Mouse (Mus musculus): ENCODE measurements around the gene Cysrt1.
A peak's percentile ranks its signal among the peaks of the same experiment; 100 is the strongest.

The Cysrt1 gene

DNA sequence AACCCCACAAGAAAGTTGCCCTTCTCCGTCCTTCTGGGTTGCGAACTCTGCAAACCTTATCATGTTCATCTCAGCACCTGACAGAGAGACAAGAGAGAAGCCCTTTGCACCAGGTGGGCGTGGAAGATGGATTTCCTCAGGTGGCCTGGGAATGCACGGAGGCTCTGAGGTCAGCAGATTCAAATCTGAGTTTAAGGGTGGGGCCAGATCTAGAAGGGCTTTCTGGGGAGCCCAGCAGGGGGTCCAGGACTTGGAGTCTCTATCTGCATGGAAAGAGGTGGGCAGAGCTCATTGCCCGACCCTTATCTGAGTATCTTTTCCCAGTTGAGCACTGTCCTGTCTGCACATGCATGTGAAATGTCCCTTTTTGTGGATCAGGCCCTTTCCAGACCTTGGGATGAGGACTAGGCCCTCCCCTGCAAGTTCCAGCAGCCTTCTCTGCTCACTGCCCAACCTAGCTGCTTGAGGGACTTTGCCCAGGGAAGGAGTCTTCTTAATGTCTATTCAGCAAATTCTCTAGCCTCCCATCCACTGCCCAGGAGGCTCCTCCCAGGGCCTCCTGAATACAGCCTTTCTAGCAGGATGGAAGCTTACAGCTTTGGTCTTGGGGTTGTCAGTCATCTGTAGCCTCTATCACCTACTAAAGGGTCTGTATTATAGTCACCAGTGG is 7.6 kb downstream of the Cysrt1 start:
- DNase-seq (ENCODE audit: low spot score) = no peak

- DNase-seq (ENCODE audit: low spot score) = no peak
Observed at GRCm38 (mm10) chr2:25234050-25234449, 8.2 kb downstream of the Cysrt1 start, which contains the start of gene Slc34a3. Gene Slc34a3 (minus strand): TSS chr2:25234364.

GRCm38 (mm10) chr2:25233421-25233820 is 8.8 kb downstream of the Cysrt1 start:
- DNase-seq (ENCODE audit: low spot score) = no peak

DNA sequence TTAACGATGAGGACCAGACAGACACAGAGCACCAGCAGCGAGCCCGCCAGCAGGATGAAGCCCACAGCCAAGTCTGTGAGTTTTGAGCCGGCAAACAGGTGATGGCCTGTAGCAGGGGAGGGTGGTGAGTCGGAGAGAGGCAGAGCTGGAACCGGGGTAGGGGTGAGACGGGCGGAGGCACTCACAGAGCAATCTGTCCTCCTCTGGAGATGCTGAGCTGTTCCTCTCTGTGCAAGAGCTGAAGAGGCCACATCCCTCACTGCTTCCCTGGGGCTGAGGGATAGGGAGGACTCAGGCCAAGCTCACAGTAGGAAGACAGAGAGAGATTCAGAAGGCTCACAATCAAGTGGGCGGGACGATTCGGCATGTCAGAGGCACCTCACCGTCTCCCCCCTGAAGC is 11.2 kb downstream of the Cysrt1 start:
- DNase-seq (ENCODE audit: low spot score) = no peak

DNA sequence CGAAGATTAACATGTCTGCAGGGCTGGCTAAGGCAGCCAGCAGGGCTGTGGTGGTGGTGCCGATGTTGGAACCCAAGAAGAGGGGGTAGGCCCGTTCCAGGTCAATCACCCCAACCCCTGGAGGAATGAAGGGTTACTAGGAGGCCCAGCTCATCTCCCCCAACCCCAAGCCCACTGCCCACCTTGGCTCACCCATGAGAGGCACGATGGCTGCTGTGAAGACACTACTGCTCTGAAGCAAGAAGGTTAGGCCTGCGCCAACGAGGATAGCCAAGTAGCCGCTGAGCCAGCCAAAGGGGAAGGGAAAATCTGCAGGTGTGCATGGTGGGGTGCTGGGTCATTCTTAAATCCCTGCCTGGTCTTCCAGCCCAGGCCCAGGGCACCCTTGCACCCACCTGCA is 11.7 kb downstream of the Cysrt1 start:
- DNase-seq (ENCODE audit: low spot score) = no peak

DNA sequence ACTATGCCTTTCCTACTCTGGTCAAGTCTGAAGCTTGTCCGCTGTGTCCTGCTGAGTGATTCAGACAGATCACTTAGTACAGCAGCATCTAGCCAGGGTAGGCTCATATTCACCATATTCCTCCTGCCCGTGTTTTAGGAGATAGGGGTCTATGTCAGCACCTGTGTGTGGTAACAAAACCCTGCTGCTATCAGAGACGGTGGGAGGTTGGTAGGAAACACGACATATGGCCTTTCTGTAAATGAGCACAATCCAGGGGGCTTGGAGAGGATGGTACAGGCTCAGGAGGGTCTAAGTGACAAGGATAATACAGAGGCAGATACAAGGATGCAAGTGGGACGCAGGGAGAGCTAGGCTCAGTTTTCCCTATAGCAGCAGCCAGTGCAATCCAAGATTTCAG is 12.7 kb downstream of the Cysrt1 start:
- DNase-seq (ENCODE audit: low spot score) = no peak

- no peak for DNase-seq (ENCODE audit: low spot score)
Observed at GRCm38 (mm10) chr2:25228995-25229530, 13.2 kb downstream of the Cysrt1 start.

DNA sequence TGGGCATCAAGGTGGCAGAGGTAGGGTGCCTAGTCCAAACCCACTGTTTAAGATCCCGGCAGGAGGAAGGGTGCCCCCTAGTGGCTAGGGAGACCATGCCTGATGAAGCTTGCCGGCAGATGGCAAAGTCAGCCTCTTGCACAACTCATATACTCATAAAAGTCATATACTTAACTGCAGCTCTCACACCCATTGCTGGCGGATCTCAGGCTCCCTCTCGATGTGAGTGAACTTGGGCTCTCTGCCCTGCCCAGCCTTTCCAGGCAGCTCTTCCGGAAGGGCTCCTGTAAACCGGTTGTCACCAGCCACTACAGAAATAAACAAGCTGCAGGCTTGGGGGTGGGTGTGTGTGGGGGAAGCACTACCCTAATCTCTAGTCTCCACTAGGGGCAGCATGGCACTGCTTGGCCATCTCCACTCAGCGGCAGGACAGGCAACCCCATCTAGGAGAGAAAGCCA is 13.8 kb downstream of the Cysrt1 start:
- peak; percentile 92 for DNase-seq (ENCODE audit: low spot score)

- no peak for DNase-seq (ENCODE audit: low spot score)
Observed at GRCm38 (mm10) chr2:25227406-25227805, 14.8 kb downstream of the Cysrt1 start.

DNA sequence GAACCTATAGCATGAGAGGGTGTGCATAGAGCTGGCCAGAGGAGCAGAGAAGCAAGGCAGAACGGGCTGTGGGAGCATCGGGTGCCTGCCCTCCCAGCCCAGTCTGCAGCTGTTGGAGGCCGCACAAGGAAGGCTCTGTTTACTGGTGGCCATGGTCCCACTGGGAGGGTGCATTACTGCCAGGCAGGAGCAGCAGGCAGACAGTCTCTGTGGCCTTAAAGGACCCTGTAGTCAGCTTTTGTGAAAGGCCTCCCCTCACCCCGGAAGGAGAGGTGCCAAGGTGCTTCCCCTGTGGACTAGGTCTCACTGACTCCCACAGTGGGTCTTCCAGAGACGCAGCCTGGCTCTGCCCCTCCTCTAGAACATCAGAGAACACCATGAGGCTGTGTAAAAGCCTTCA is 15.4 kb downstream of the Cysrt1 start:
- DNase-seq (ENCODE audit: low spot score) = no peak

DNA sequence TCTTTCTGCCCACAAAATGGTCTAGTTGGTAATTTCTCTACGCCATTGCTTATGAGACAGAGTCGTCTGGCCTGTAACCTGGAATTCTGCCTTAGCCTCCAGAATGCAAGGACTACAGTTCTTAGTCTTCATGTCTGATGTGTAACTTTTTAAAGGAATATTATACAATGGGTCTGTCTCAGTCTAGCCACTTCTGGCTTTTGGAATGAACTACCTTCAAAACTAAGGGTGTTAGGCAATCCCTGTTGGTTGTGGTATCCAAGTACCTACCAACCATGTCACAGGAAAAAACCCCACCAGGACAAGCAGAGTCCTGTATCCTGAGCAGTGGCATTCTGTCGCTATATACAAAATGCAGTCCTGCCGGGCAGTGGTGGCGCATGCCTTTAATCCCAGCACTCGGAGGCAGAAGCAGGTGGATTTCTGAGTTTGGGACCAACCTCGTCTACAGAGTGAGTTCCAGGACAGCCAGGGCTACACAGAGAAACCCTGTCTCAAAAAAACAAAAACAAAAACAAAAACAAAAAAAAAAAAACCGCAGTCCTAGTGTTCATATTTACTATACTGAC is 16.4 kb downstream of the Cysrt1 start:
- no peak for DNase-seq (ENCODE audit: low spot score)

DNA sequence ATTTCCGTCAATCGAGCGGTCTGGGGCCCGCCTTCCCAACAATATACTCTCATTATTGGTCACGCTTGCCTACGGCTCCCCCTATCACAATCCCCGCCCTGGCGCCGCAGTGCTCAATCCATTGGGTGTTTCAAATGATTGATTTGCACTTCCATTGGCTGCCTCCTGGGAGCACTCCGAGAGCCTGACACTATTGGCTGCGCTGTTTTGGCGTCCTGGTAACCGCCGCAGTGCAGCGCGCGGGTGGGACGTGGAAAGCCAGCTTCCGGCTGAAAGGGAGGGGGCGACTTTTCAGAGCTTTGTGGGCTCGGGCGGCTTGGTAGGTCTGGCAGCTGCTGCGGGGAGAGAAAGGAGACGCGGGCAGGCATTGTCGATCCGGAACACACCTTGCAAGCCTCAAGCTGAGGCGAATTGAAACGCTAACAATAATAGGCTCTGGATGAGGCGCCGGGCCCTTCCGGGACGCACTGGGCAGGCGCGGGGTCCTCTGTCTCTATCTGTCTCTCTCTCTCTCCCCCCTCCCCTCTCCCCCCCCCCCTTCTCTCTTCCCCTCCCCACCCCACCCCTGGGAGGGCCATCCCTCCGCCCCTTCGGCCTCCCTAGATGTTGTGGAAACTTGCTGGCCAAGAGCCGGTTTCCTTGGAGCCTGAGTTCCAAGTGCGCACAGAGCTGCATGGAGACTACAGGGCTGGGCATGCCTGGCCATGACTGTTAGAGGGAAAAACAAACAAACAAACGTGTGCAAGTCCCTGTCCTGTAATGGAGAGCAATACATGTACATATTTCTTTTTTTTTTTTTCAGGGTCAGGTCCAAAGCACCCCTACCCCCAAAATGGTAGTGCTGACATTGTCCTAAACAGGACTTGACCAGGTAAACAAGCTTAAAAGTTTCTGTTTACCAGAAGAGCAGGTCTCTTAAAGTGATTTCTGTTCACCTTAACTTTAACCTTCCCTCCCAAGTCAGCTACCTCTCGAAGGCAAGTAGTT is 17.2 kb downstream of the Cysrt1 start:
- peak; percentile 84 for DNase-seq (ENCODE audit: low spot score)

- DNase-seq (ENCODE audit: low spot score) = no peak
Observed at GRCm38 (mm10) chr2:25224492-25224765, 17.8 kb downstream of the Cysrt1 start, which contains the start of gene Tubb4b. Gene Tubb4b (minus strand): TSS chr2:25224702.

- DNase-seq (ENCODE audit: low spot score) = peak; percentile 80
Observed at GRCm38 (mm10) chr2:25223681-25224491, 18.4 kb downstream of the Cysrt1 start.

- no peak for DNase-seq (ENCODE audit: low spot score)
Observed at GRCm38 (mm10) chr2:25221331-25221772, 20.9 kb downstream of the Cysrt1 start.

- DNase-seq (ENCODE audit: low spot score) = no peak
Observed at GRCm38 (mm10) chr2:25218445-25218844, 23.8 kb downstream of the Cysrt1 start, which contains the start of gene Fam166a. Gene Fam166a (plus strand): TSS chr2:25218745.

DNA sequence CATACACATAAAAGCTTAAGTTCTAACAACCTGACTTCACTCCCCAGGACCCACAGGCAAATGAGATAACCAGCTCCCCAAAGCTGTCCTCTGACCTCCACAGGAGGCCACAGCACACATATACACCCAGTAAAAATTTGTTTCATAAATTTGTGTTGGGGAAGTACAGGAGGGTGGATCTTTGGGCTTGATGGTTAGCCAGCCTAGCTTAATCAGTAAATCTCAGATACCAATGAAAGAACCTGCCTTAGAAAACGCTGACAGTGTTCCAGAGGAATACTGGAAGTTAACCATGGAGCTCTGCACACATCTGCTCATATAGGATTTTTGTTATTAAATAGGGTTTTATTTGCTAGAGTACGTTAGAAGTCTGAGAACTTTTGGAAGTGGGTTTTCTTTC is 24.6 kb downstream of the Cysrt1 start:
- DNase-seq (ENCODE audit: low spot score) = no peak

GRCm38 (mm10) chr2:25214444-25214843 is 27.8 kb downstream of the Cysrt1 start, which contains the start of gene Stpg3:
Gene Stpg3 (minus strand): TSS chr2:25214637.
- no peak for DNase-seq (ENCODE audit: low spot score)

DNA sequence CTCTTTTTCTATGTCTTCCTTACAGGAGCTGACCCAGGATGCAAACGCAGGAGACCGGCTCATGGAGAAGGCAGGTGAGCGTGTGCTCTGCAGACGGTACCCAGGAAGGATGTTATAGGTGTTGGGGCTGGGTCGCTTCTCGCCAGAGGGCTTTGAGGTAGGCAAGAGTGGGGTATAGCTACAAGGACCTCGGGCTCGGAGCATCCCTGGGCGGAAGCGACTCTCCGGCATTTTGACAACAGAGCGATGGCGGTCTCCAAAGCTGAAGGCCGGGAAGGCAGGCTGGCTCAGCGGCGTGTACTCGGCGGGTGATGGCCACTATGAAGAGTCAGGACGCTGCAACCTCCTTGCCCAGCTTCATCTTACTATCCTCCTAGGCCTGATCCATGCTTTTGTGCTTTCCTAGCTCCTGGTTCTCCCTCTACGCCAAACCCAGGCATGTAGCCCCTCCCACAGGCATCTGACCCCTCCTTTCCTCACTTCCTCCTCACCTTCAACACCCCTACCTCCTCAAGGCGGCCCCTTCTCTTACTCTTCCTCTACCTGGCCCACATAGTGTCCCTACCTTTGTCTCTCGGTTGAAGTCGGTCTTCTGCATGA is 28.9 kb downstream of the Cysrt1 start:
- DNase-seq (ENCODE audit: low spot score) = no peak

- peak; percentile 83 for DNase-seq (ENCODE audit: low spot score)
Observed at GRCm38 (mm10) chr2:25211121-25211670, 31.1 kb downstream of the Cysrt1 start, which contains the start of gene Nelfb. Gene Nelfb (minus strand): TSS chr2:25211489.

DNA sequence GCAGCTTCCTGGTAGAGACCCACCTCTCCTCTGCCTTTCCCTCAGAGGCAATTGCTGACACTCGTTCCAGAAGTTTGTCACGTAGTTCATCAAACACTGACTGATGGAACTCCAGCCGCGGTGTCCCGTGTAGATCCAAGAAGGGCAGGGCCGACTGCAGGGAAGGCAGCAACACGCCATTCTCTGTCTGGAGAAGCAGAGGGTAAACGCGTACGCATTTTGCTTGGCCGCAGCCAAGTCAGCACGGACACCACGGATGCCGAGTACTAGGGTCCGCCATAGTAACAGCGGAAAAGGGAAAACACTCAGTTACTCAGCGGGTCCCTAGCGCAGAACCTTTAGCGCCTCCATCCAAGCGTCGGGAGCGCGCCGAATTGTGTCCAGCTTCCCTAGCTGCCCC is 31.6 kb downstream of the Cysrt1 start:
- no peak for DNase-seq (ENCODE audit: low spot score)

All from urinary bladder, postnatal 25 days (tissue).